Mouse (Mus musculus) lung, adult 2 months (tissue): ENCODE data around the gene Tmsb15b2.

ENCODE experiments used
- CTCF ChIP-seq: fragments of 200-500 bp; IDR thresholded peaks from 2 replicates; pipeline ENCODE4 v1.5.1; 2011; ENCODE audit warnings: mild to moderate bottlenecking, low read length, control low read depth; ENCODE audit not compliant: insufficient read depth
- POLR2A ChIP-seq: fragments of 200-500 bp; IDR thresholded peaks from 2 replicates; pipeline ENCODE4 v1.6.1; 2011; ENCODE audit warnings: low read depth, mild to moderate bottlenecking, control low read depth, low read length, borderline replicate concordance; ENCODE audit errors: extremely low read depth

DNA sequence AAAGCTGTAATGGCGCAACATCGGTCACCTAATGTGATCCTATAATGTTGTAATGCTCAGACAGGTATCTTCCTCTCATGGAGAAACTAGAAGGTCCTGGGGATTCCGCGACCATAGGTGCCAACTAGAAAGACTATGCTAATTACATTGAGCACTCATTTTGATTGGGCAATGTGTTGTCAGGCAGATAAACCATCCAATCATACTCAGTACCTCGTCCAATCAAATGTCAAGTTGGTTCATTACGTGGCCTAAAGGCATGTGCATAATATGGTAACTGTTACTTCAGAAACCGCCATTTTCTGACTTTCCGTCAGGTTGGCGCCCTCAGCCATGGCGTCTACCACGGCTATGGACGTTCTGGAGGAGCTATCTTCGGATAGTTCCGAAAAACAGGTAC, 48.3 kb downstream of the Tmsb15b2 start, which contains the start of gene H2bfm:
- TF ChIP-seq POLR2A (no peak), CTCF (no peak)
